10 mouse cellular contexts compared by ENCODE assay signal in the genomic region with DNA sequence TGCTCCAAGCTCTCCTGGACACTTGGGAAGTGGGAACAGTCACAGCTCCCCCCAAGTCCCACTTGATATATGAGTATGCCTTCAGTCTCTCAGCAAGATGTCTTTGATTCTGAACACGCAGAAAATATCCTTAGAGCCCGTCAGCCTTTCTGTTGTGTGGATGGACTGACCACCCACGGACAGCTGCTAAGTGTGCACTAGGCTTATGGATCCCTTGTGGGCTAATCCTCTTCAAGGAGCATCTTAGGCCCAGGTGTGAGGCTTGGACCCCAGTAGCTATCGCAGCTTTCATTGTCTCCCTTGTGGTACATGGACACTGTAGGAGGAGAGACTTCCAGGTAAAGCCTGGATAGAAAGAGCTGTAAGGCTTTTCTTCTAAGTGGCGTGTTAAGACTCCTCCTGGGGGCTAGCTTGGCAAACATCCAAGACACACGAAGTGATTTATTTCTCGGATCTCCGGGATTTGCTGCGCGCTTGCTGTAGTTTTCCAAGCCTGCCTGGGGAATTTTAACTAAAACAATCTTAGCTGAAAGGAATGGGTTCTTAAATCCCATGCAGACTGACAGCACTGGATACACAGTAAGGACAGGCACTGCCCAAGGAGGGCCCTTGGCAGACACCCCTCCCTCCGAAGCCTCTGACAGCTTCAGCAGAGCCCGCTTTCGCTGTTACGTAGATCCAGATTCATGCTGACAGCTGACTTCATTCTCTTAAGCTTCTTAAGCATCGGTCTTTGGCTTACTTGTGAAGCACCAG.
A peak's percentile ranks its signal among the peaks of the same experiment; 100 is the strongest.
DNase-seq lines count a peak whose midpoint lies in the region; ATAC-seq and TF ChIP-seq lines count a peak whose summit lies in the region.
"Had no signal": no experiment of that assay in that cellular context is flagged by ENCODE, and none has a peak within 500 bp of the region (broad histone marks: within the 10 kb centered on the region; RNA-seq: fewer than 3 reads in every experiment).

No protein-coding gene starts in this region.

- H3K4me3 ChIP-seq in kidney, postnatal 0 days (replicated peaks; ENCODE audit: low read depth, low read length), result no peak overlapping the region
- no peak overlapping the region for H3K4me3 ChIP-seq in forebrain, embryonic 15.5 days
- H3K4me3 ChIP-seq in left cerebral cortex, adult 2 months, result no peak overlapping the region
- no peak overlapping the region for H3K4me3 ChIP-seq in liver, embryonic 11.5 days (ENCODE audit: low read depth, low read length)

- WGBS in kidney, postnatal 0 days, result 42% methylated on average over 15 of the region's 15 CpGs
- 34% methylated on average over 15 of the region's 15 CpGs for WGBS in forebrain, embryonic 15.5 days
- 80% methylated on average over 15 of the region's 15 CpGs for WGBS in liver, embryonic 11.5 days

- intact Hi-C loops in left cerebral cortex, adult 2 months (cut with DNase I), result loop anchor here (5.0 kb wide), 1 partner anchor 81 kb away; no protein-coding TSS in a partner anchor

- no peaks in the 10 kb centered on the region for H3K36me3 ChIP-seq in kidney, postnatal 0 days (ENCODE audit: insufficient read depth, low read length)
- H3K36me3 ChIP-seq in forebrain, embryonic 15.5 days, result no peaks in the 10 kb centered on the region
- no peaks in the 10 kb centered on the region for H3K36me3 ChIP-seq in liver, embryonic 11.5 days (ENCODE audit: control insufficient read depth, insufficient read depth, low read length)

- no peak overlapping the region for H3K4me2 ChIP-seq in kidney, postnatal 0 days (ENCODE audit: low read length)
- peak overlapping the region; percentile 11; the same call in 1 of the 2 replicates for H3K4me2 ChIP-seq in forebrain, embryonic 15.5 days (replicated peaks)
- H3K4me2 ChIP-seq in liver, embryonic 11.5 days, result no peak overlapping the region

- H3K4me1 ChIP-seq in kidney, postnatal 0 days (replicated peaks; ENCODE audit: insufficient read depth, low read length), result no peaks in the 10 kb centered on the region
- H3K4me1 ChIP-seq in forebrain, embryonic 15.5 days, result peaks cover 17% of the 10 kb centered on the region
- H3K4me1 ChIP-seq in liver, embryonic 11.5 days (replicated peaks; ENCODE audit: control insufficient read depth, insufficient read depth, low read length), result no peaks in the 10 kb centered on the region

- no peak for ATAC-seq in kidney, postnatal 0 days (replicated peaks; ENCODE audit: low FRiP score, low read depth)
- peak; percentile 47 for ATAC-seq in forebrain, embryonic 15.5 days (replicated peaks)
- no peak for ATAC-seq in liver, embryonic 11.5 days (replicated peaks; ENCODE audit: low FRiP score)

- DNase-seq in kidney, postnatal 0 days (ENCODE audit: low spot score), result peak; percentile 19
- DNase-seq in kidney, postnatal 25 days, result no peak
- DNase-seq in left cerebral cortex, adult 2 months (ENCODE audit: extremely low spot score in 1 of 2, low spot score in 2 of 2), result peak; percentile 26 to 48
- DNase-seq in retina, embryonic 14.5 days (ENCODE audit: low spot score), result peak; percentile 60
- DNase-seq in liver, embryonic 11.5 days (ENCODE audit: low spot score), result no peak
- no peak for DNase-seq in heart, adult 18-20 months
- no peak for DNase-seq in adrenal gland, postnatal 36 days
- DNase-seq: thymus, postnatal 25 days had no signal

- H3K27ac ChIP-seq in kidney, postnatal 0 days, result no peak overlapping the region
- peak overlapping the region; percentile 67 for H3K27ac ChIP-seq in forebrain, embryonic 15.5 days (replicated peaks)
- peak overlapping the region; percentile 63 for H3K27ac ChIP-seq in left cerebral cortex, adult 2 months
- H3K27ac ChIP-seq in liver, embryonic 11.5 days (ENCODE audit: low read depth, low read length), result no peak overlapping the region
- H3K27ac ChIP-seq: liver, embryonic 14.5 days had no signal

- no peaks in the 10 kb centered on the region for H3K9me3 ChIP-seq in kidney, postnatal 0 days (replicated peaks; ENCODE audit: low read length)
- no peaks in the 10 kb centered on the region for H3K9me3 ChIP-seq in forebrain, embryonic 15.5 days
- no peaks in the 10 kb centered on the region for H3K9me3 ChIP-seq in liver, embryonic 11.5 days (ENCODE audit: control insufficient read depth, low read length)

- no peaks in the 10 kb centered on the region for H3K27me3 ChIP-seq in kidney, postnatal 0 days (ENCODE audit: insufficient read depth, low read length)
- no peaks in the 10 kb centered on the region for H3K27me3 ChIP-seq in forebrain, embryonic 15.5 days
- H3K27me3 ChIP-seq in liver, embryonic 11.5 days (replicated peaks; ENCODE audit: control insufficient read depth, insufficient read depth, low read length), result no peaks in the 10 kb centered on the region

- no peak overlapping the region for H3K9ac ChIP-seq in kidney, postnatal 0 days (ENCODE audit: low read depth, low read length)
- peak overlapping the region; percentile 26 for H3K9ac ChIP-seq in forebrain, embryonic 15.5 days (replicated peaks)
- no peak overlapping the region for H3K9ac ChIP-seq in liver, embryonic 11.5 days (ENCODE audit: low read depth, low read length)
- H3K9ac ChIP-seq: liver, embryonic 14.5 days had no signal

- TF ChIP-seq CTCF in kidney, postnatal 0 days (IDR thresholded peaks at IDR 0.05; ENCODE audit: low read depth), result no peak
- no peak for TF ChIP-seq CTCF in left cerebral cortex, adult 2 months (IDR thresholded peaks at IDR 0.05)

Comparison
In these comparisons a context has a peak if more than half of its experiments do, and no peak if none do; other contexts are left out.
1. DNase-seq: peak in kidney, postnatal 0 days (single experiment), left cerebral cortex, adult 2 months (2 of 2) and retina, embryonic 14.5 days (single experiment); none in kidney, postnatal 25 days (0 of 2), liver, embryonic 11.5 days (single experiment), heart, adult 18-20 months (0 of 2) and adrenal gland, postnatal 36 days (0 of 2).
2. H3K27ac ChIP-seq: peak in forebrain, embryonic 15.5 days (single experiment) and left cerebral cortex, adult 2 months (single experiment); none in kidney, postnatal 0 days (single experiment) and liver, embryonic 11.5 days (single experiment).